Mouse (Mus musculus) thymus, adult 2 months (tissue): ENCODE data around the gene Bod1l. TPM values are rescaled to one million over a fixed set of nuclear protein-coding genes. Genes with fewer than 3 reads are reported as not detected.

Experiments used
- DNase-seq: peaks from one replicate; pipeline ENCODE4 v3.0.0; 2021
- H3K27ac ChIP-seq: fragments of 200-500 bp; 2 replicates; pipeline ENCODE4 v1.5.1; 2012; ENCODE audit warnings: low read length, control low read depth; ENCODE audit not compliant: control insufficient read depth, insufficient read depth
- H3K27me3 ChIP-seq: fragments of 200-500 bp; 2 replicates; pipeline ENCODE4 v1.6.1; 2012; ENCODE audit warnings: mild to moderate bottlenecking, low read length, moderate library complexity, mixed read lengths; ENCODE audit not compliant: control insufficient read depth, insufficient read depth
- H3K36me3 ChIP-seq: fragments of 200-500 bp; 2 replicates; pipeline ENCODE4 v1.6.1; 2012; ENCODE audit warnings: mild to moderate bottlenecking, low read length, moderate library complexity; ENCODE audit not compliant: control insufficient read depth, insufficient read depth
- H3K4me1 ChIP-seq: fragments of 200-500 bp; replicated peaks from 2 replicates; pipeline ENCODE4 v1.6.1; 2012; ENCODE audit warnings: low read length; ENCODE audit not compliant: control insufficient read depth, insufficient read depth
- H3K4me3 ChIP-seq: fragments of 200-500 bp; 2 replicates; pipeline ENCODE4 v1.5.1; 2012; ENCODE audit warnings: mild to moderate bottlenecking, low read length, control low read depth, moderate library complexity; ENCODE audit not compliant: control insufficient read depth, insufficient read depth
- CTCF ChIP-seq: fragments of 200-500 bp; IDR thresholded peaks from 2 replicates; pipeline ENCODE4 v1.5.1; 2012; ENCODE audit warnings: mild to moderate bottlenecking, control low read depth, low read length, moderate library complexity, borderline replicate concordance; ENCODE audit not compliant: control insufficient read depth, poor library complexity, insufficient read depth; ENCODE audit errors: extremely low read depth
- POLR2A ChIP-seq: fragments of 200-500 bp; IDR thresholded peaks from 2 replicates; pipeline ENCODE4 v1.6.1; 2012; ENCODE audit warnings: mild to moderate bottlenecking, low read length, control low read depth, moderate library complexity; ENCODE audit not compliant: control insufficient read depth, poor library complexity, insufficient read depth; ENCODE audit errors: extremely low read depth
- WGBS: fragments of 180-500 bp; shearing (Covaris S2); methylation state at CpG from one replicate; pipeline ENCODE4 v1.1.7; 2018; 5-methylcytosine and 5-hydroxymethylcytosine counted together
- polyA plus RNA-seq: library from polyadenylated mRNA; depleted of rRNA; stranded (reverse); fragments of >200 nt; gene quantifications from 2 replicates; pipeline ENCODE4 v1.2.3, GENCODE M21; 2012

Bod1l gene
- polyA plus RNA-seq, 1 experiment, result 7.5 TPM

DNA sequence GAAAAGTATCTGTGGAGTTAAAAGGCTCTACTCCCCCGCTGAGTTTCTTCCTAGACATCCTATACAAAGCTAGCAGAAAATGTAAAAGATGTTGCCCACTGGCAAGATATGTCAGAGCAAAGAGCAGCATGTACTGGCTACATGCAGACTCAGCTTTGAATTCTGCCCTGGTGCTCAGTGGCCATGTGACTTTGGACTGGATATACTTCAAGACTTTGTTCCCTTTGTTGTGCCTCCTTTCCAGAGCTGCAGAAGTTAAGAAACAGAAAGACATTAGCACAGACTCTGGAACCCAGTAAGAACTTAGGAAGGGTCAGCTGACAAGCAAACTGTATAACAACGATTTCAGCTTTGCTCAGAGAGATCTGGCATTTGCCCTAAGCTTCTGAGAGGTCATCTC is 14.0 kb downstream of the Bod1l start:
- Histone ChIP-seq H3K27ac (no peak overlapping the region), H3K4me1 (no peaks in the 10 kb centered on the region), H3K27me3 (no peaks in the 10 kb centered on the region), H3K36me3 (peaks cover 81% of the 10 kb centered on the region), H3K4me3 (no peak overlapping the region)
- DNase-seq, result no peak
- TF ChIP-seq CTCF (no peak), POLR2A (no peak)
- 91% methylated on average over 2 of the region's 2 CpGs for WGBS

DNA sequence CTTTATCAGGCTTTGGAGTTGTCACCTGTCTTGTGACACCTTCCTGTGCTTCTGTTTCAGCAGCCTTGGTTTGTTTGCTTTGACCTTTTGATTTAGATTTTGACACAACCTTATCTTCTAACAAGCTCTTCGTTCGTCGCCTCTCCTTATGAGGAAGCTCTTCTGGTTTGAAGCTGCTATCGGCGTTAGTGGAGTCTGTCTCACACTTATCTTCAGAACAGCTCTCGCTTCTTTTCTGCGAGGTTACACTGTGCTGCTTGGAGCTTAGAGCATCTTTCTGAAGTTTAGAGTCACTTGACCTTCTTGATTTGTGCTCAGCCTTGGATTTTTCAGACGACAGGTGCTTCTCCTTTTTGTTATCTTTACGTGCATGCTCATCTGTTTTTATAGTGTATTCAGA is 23.0 kb downstream of the Bod1l start:
- Histone ChIP-seq H3K27ac (no peak overlapping the region), H3K27me3 (no peaks in the 10 kb centered on the region), H3K36me3 (peaks cover 76% of the 10 kb centered on the region), H3K4me3 (no peak overlapping the region), H3K4me1 (no peaks in the 10 kb centered on the region)
- TF ChIP-seq POLR2A (no peak), CTCF (no peak)
- DNase-seq, result no peak
- 92% methylated on average over 9 of the region's 9 CpGs for WGBS

DNA sequence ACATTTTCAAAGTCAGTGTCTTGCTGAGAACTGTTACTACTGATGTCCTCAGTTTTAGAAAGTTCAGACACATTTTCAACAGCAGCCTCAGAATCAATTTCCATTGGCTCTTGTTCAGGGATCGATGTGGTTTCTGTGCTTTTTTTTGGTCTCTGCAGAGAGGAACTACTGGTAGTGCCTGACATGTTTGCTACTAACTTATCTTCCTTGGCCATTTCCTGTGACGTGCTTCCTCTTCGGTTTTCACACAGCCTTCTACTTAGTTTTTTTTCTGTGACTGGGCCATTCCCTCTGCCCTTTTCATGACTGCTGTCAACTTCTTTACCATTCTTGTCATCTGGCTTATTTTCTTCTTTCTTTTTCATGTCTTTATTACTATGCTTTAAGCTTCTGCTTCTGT is 23.6 kb downstream of the Bod1l start:
- Histone ChIP-seq H3K27me3 (no peaks in the 10 kb centered on the region), H3K36me3 (peaks cover 71% of the 10 kb centered on the region), H3K4me3 (no peak overlapping the region), H3K27ac (no peak overlapping the region), H3K4me1 (no peaks in the 10 kb centered on the region)
- DNase-seq, result no peak
- TF ChIP-seq POLR2A (no peak), CTCF (no peak)
- WGBS, result 48% methylated on average over 3 of the region's 3 CpGs

- Histone ChIP-seq H3K4me3 (no peak overlapping the region), H3K27me3 (no peaks in the 10 kb centered on the region), H3K36me3 (peaks cover 40% of the 10 kb centered on the region), H3K4me1 (no peaks in the 10 kb centered on the region), H3K27ac (no peak overlapping the region)
- TF ChIP-seq CTCF, result no peak
- TF ChIP-seq POLR2A, result no peak
- no peak for DNase-seq
- 89% methylated on average over 6 of the region's 6 CpGs for WGBS
Measured at GRCm38 (mm10) chr5:41812516-41812915, 31.6 kb downstream of the Bod1l start.

DNA sequence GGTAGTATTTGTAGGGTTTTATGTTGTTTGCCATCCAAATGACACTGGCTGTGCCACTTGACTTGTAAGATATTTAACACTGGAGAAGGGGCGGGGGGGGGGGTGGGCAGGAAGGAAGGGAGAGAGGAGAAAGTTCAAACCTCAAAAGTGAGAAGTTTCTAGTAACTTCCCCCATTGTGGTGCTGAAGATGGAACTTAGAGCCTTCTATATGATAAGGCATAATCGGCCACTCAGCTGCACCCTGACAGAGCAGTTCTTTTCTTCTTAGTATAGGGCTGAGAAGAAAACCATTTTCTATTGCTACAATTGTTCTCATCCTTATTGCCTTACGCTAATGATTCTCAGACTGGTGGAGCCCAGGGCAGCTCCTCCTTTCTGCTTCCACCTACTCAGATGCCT is 32.8 kb downstream of the Bod1l start:
- no peaks in the 10 kb centered on the region for H3K4me1 ChIP-seq
- WGBS, result 55% methylated on average over 3 of the region's 3 CpGs
- H3K27me3 ChIP-seq, result no peaks in the 10 kb centered on the region
- no peak overlapping the region for H3K4me3 ChIP-seq
- no peak for DNase-seq
- H3K27ac ChIP-seq, result no peak overlapping the region
- TF ChIP-seq POLR2A (no peak), CTCF (no peak)
- H3K36me3 ChIP-seq, result peaks cover 38% of the 10 kb centered on the region

DNA sequence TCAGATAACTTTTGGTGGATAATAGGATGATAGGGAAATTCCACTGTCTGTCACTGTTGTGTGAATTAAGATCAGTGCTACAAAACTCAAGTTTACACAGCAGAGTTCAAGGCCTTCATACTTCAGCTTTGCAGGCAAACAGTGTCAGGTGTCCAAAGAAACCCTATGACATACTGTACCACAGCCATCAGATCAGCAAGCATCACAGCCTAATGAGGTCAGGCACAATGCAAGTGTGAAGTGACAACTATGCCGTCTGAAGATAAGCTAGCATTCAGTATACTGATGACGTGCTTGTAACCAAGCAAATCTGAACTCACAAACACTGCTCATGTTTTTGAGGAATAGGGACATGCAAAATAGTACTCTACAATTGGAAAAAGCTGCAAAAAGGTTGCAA is 36.7 kb downstream of the Bod1l start:
- Histone ChIP-seq H3K4me1 (no peaks in the 10 kb centered on the region), H3K4me3 (no peak overlapping the region), H3K27me3 (no peaks in the 10 kb centered on the region), H3K36me3 (peaks cover 51% of the 10 kb centered on the region), H3K27ac (no peak overlapping the region)
- WGBS, result 97% methylated on average over 2 of the region's 2 CpGs
- TF ChIP-seq CTCF (no peak), POLR2A (no peak)
- no peak for DNase-seq

GRCm38 (mm10) chr5:41806176-41806575 is 37.9 kb downstream of the Bod1l start:
- H3K4me3 ChIP-seq, result no peak overlapping the region
- no peaks in the 10 kb centered on the region for H3K4me1 ChIP-seq
- H3K27ac ChIP-seq, result no peak overlapping the region
- H3K27me3 ChIP-seq, result no peaks in the 10 kb centered on the region
- TF ChIP-seq POLR2A, result no peak
- TF ChIP-seq CTCF, result no peak
- DNase-seq, result no peak
- H3K36me3 ChIP-seq, result peaks cover 47% of the 10 kb centered on the region
- WGBS, result 97% methylated on average over 5 of the region's 5 CpGs
